Mouse (Mus musculus) thymus, adult 2 months (tissue): ENCODE measurements around the gene Ino80e.

ENCODE experiments used
- CTCF ChIP-seq: fragments of 200-500 bp; IDR thresholded peaks from 2 replicates; pipeline ENCODE4 v1.5.1; 2012; ENCODE audit warnings: mild to moderate bottlenecking, control low read depth, low read length, moderate library complexity, borderline replicate concordance; ENCODE audit not compliant: control insufficient read depth, poor library complexity, insufficient read depth; ENCODE audit errors: extremely low read depth
- POLR2A ChIP-seq: fragments of 200-500 bp; IDR thresholded peaks from 2 replicates; pipeline ENCODE4 v1.6.1; 2012; ENCODE audit warnings: mild to moderate bottlenecking, low read length, control low read depth, moderate library complexity; ENCODE audit not compliant: control insufficient read depth, poor library complexity, insufficient read depth; ENCODE audit errors: extremely low read depth

- TF ChIP-seq CTCF (no peak), POLR2A (no peak)
Measured at GRCm38 (mm10) chr7:126868003-126868402, 5.8 kb upstream of the Ino80e start.
